Mouse (Mus musculus) embryo, embryonic 11.5 days (tissue): ENCODE data around the gene Dpm2.

ENCODE experiments used
- DNase-seq: peaks from one replicate; pipeline ENCODE4 v3.0.0-alpha.2; 2012; ENCODE audit warnings: low read depth, low spot score

The Dpm2 gene

DNA sequence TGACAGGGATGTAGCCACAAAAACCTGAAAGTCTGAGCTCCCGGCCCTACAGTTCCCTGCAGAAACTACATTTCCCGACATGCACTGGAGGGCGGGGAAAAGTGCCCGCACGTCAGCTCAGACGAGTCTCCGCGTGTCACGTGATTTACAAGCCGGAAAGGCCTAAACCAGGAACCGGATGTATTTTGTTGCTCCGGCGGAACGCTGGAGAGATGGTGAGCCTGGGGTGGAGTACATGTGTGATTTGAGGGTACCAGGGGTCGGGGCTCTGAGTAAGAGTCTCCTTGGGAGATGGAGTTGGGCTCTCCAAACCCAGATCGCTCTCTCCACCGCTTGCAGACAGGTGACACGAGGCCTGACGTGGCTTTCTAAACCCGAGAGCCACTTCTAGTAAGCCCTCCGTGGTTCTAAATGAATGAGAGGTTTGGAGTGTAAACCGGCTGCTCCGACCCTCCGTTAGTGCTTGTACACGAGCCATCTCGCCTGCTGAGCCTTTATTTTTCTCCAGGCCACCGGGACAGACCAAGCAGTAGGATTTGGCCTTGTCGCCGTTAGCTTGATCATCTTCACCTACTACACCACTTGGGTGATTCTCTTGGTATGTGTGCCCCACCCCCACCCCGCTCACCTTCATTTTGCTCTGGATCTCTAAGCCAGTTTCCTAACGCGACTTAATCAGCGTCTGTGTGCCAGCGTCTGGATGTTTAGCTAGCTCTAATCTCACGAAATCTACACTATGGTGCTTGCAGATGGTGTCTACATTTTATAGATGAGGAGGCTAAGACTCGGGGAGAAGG, at the start of gene Dpm2:
Gene Dpm2, plus strand, starts transcription at position 161 of the 797 bp plus-strand sequence.
- peak; percentile 85 for DNase-seq

DNA sequence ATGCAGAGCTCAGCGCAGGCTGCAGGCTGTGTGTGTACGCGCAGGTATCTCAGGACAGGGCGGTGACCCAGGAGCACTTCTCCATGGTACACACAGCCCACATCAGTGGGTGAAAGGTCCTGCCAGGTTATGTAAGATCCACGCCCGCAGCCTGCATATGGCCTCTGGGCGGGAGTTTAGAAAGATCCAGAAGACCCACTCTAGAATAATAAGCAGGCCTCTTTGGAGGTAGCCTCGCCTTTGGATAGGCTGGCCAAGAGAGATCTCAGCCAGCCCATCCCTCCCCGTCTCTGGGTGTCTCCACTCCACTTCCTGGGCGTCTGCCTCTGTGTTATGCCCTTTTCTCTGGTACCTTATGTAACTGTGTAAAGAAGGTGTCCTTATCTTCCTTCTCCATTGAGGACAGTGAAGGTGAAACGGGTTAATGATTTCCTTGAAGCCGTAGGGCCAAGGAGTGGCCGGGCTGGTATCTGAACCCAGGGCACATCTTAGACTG, 46.1 kb upstream of the Dpm2 start:
- DNase-seq, result no peak

DNA sequence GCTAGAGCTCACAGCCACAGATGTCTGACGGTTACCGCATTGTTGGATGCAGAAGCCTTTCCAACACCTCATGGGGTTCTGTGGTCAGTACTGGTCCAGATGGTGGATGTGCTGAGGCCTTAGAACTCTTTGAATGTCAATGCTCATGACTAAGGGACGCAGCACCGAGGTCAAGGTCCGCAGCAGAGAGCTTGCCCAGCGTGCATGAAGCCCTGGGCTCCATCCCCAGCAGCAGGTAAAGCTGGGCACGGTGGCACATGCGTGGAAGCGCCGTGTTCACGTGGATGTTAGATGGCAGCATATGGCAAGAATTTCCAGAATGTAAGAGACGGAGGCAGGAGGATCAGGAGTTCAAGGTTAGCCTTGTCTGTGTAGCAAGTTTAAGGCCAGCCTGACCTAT, 44.8 kb upstream of the Dpm2 start:
- no peak for DNase-seq

DNA sequence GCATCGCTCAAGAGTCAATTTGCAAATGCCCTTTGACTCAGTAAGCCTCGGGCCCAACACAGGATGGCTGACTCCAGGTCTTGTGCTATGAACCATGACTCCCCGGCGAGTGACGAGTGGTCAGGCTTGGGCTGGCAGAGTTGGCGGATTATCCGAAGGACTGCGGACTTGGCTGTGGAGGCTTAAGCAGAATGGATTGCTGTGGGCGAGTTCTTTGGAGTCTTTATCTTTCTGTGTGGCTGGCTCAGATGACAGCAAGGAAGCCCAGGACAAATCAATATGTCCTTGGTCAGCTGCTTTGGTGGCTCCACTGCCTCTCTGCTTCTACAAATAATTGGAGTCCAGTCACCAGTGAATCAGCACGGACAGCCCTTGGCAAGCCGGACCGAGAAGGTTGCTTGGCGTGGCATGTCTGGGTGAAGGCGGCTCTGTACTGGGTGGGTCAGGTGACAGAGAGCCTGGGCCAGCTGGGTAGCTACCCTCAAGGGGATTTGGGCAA, 43.1 kb upstream of the Dpm2 start:
- DNase-seq, result no peak

DNA sequence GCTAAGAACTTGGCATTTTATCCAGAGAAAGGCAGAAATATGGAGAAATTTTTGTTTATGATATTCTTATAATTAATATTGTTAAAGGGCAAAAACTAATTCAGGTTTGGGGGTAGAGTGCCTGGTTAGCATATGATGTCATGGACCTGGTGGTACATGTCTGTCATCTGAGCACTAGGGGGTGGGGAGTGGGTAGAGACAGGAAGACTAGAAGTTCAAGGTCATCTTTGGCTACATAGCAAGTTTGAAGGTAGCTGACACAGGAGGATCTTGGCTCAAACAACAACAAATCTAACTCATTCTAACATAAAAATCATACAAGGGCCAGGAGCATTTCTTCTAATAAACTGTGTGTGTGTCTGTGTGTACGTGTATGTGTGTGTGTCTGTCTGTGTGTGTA, 42.3 kb upstream of the Dpm2 start:
- no peak for DNase-seq

DNA sequence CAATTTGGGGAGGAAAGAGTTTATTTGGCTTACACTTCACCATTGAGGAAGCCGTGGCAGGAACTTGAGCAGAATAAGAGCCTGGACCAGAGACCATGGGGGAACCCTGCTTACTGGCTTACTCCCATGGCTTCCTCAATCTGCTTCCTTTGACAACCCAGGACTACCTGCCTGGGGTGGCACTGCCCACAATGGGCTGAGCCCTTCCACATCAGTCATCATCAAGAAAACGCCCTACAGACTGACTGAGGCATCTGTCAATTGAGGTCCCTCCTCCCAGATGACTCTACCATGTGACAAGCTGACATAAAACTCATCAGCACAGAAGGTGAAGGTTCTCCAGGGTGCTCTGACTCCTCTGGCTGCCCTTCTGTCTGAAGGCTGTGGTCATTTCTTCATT, 40.2 kb upstream of the Dpm2 start:
- no peak for DNase-seq

DNA sequence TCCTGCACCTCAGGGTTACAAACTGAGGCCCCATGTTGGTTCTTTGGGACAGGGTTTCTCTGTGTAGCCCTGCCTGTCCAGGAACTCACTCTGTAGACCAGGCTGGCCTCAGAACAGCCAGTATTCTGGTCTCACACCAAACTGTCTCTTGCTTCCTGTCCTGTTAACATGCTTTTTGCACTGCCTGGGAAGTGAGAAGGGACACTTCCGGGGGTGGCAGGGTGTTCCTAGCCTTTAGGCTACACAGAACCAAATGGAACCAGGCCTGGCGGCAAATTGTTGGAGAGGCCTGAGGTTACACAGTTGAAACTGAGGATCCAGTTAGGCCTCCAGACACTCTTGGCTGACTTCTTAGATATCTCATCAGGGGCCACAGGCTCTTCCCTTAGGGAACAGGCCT, 37.5 kb upstream of the Dpm2 start:
- DNase-seq, result no peak

DNA sequence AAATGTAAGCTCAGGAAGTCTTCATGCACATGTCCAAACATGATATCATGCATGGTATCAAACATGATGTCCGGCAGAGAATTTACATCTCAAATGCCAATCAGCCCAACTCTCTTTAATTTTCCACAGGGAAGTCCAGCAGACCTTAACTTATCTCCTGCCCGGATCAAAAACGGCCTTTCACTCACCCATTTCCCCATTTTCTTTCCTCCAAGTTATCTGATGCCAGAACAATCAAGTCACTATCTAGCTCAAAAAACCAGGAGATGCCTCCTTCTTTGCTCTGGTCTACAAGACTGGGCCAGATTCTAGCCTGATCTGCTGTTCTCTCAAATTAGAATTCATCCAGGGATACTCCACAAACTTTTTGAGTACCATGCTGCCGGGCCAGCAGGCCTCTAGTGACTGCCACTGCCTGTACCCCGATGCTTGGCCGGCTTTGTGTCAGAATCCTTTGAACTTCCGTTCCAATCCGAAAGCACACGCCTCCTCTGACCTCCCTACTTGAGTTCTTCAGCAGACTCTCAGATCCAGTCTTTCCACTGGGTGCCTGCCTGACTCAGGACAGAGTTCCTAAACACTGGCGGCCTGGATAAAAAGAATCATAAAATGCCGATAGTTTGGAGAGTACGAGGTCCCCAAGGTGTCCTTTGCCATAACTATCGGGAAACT, 36.5 kb upstream of the Dpm2 start:
- peak; percentile 45 for DNase-seq

DNA sequence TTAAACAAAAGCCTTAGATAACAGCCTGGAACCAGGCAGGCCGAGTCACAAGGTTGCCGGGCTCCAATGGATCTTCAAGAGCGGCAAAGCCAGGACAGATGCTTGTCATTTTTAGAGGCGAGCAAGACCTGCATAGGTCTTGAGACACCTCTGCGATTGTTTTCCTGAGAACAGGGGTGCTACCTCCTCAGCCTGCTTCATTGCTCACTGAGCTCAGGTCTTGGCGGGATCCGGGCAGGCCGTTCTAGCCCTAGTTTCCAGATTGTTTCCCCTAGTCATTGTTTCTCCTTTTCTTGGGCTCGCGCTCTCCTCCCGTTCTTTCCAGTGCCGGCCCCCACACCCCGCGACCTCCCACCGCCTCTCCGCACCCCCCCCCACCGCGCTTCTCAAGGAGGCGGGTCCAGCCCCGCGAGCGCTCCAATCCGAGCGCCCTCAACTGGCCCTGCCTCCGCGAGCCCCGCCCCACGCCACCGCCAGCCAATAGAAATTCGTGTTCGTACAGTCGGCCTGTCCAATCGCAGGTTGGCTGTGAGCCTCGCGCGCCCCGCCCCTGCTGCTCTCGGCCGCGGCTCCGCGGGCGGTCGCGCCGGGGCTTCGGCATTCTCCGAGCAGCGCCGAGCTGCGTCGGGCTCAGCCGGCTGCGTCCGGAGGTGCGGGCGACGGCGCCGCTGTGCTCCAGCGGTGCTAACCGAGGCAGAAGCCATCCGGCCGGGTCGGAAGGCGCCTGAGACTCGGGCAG, 35.8 kb upstream of the Dpm2 start, which contains the start of gene Fam102a:
Gene Fam102a, plus strand, starts transcription at position 600 of the 739 bp plus-strand sequence.
- DNase-seq, result peak; percentile 93

DNA sequence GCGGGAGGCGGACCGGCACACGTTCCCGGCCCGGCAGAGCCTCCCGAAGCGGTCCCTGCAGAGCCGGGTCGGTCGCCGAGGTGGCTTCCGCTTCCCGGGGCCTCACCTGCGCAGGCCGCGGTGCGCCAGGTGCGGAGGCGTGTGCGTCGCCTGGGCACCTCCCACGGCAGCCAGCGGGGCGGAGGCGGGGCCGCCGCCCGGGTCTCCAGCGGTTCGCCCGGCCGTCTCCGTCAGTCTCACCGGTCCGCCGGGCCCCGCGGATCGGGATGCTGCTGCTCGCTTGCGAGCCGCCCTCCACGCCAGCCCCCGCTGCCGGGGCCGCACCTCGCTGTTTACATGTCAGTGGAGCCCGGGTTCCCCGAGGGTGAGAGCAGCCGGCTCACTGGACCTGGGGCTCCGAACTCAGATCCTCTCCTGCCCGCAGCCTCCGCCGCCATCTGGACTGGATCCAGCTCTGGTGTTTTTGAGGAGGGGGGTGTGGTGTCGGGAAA, 35.1 kb upstream of the Dpm2 start:
- no peak for DNase-seq

DNA sequence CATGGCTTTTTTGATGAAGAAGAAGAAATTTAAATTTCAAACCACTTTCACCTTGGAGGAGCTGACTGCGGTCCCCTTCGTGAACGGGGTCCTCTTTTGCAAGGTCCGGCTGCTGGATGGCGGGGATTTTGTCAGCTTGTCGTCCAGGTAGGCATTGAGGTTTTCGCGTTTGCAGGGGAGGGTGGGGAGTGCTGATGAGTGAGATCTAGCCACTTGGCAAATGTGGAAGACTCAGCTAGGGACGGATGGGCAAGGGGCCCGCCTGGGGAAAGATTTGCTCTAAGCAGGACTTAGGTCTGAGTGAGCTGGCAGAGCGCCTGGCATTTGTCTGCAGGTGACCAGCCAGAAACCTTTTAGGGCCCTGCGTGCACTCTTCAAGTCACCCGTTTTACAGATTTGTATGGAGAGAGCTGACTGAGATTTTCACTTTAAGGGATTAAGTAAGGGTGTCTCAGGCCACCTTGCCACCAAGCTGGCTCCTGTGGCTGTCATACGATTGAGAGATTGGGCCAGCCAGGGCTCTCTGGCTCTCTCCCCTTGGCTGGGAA, 34.5 kb upstream of the Dpm2 start:
- no peak for DNase-seq

DNA sequence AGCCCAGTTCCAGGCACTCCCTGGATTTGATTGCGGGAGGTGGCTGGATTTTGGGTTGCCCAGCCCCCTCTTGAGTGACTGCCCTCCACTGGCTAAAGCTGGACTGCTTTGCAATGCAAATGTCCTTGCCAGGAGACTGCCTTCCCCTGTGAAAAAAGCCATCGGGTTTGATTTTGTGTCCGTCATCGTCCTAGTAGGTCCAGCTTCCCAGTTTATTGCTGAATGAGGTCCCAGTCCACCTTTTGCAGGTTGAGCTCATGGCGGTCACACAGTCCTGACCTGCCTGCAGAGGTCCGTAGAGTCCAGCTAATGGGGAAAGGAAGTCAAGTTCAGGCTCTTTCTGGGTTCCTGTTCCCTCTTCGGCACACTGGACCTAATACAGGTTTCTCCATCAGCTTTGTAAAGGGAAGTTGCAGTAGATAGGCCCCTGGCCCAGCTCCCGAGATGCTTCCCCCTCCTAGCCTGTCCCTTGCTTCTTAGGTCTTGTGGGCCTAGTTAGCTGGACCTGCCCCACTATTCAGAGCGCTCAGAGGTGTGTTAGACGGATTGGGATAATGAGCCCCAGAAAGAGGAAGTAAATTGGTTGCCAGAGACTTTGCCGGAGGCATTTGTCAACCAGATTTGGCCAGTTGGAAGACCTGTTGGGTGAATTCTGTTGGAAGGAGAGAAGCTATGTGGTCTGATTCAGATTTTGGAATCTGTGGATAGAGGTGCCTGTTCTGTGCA, 33.9 kb upstream of the Dpm2 start:
- DNase-seq, result no peak

DNA sequence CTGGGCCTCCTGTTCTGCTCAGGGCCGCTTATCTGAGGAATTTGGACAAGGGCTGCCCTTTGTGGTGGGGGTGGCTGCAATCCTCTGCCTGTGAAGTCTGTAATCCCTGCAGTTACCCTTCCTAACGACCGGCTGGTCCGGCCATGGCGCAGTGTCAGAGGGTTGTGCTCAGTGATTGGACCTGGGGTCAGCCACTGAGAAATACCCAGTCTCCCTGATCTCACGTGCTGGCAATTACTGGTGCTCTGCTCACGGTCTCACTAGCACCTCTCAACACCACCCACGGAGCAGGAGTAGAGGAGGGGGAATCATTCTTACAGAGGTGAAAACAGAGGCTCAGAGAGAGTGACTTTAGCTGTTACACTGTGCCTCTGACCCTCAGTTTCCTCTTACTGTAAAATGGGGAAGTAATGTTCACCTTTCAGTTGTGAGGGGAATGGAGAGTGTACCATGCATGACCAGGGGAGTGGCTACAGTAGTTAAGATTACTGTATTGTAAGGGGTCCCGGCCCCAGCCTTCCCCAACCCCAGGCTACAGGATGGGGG, 33.2 kb upstream of the Dpm2 start:
- no peak for DNase-seq

DNA sequence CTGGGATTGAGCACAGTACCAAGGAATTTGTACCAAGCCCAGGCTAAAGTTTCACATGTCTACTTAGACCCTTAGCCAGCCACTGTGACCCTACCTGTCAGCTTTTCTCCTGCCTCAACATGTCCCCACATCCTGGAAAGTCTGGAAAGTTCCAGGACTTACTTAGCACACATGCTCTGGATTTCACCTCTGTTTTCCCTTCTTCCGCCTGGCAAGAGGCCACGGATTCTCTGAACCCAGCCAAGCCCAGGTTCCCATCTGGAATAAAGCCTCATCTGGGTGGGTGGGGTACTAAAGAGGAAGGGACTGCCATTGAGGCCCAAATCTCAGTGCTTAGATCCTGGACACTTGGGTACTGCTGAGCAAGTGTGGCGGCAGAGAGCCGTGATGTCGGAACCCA, 32.7 kb upstream of the Dpm2 start:
- no peak for DNase-seq

DNA sequence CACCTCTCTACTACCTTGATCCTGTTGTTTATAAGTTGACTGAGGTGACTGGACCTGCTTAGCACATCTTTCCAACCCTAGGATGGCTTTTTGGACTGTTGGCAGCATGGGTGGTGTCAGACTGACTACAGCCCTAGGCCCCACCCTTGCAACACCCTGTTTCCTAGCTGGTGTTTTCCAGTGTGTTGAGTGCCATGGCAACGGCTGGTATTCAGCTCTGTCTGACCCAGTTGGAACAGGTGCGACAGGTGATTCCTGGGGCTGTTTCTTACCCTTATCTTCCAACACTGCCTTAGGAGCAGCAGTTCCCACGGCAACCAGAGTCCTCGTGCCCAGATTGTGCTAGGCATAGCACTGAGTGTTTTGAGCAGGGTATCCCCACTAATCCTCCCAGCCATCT, 32.2 kb upstream of the Dpm2 start:
- no peak for DNase-seq

DNA sequence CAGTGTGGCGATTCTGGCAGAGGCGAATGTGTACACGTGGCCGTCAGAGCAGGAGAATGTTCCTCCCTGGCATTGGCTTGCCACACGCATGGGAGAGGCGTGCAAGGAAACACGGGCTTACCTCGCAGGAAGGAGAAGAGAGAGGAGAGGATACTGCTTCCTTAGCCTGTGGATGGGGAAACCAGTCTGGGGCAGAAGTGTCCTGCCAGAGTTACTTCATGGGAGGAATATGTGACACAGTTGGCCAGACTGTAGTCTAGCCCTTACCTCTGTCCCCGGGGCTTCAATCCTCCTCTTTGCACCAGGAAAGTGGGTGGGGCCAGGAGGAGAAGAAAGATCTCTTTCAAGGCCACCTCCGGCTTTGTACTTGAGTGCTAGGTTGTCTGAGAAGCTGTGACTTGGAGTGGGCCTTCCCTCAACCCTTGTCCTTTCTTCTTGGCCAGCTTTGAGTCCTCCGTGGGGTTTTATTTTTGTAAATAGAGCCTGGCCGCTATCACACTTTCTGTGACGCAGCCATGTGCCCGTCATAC, 31.1 kb upstream of the Dpm2 start:
- DNase-seq, result no peak

DNA sequence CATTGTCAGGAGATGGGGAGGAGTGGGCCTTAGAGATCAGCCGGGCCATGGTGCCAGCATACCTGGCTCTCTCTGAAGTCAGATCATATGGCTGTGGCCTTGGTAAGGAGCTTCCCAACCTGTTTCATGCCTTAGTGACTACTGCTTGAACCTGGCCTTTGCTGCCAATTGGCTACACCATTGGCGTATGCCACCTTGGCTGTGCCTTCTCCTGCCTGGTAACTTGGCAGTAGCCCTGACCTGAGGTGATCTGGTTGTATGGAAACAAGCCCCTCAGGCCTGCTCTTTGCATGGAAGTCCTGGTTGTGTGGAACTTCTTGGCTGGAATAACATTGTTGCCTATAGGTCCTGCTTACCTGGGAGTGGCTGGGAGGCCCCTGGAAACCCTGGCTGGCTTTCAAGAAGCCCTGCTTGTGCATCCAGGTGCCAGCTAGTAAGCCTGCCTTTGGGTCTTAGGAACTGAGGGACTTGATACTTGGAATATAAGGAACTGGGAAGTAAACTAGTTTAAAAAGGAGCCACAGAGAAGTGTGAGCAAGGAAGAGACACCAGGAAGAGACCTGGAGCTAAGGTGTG, 29.2 kb upstream of the Dpm2 start:
- DNase-seq, result no peak

DNA sequence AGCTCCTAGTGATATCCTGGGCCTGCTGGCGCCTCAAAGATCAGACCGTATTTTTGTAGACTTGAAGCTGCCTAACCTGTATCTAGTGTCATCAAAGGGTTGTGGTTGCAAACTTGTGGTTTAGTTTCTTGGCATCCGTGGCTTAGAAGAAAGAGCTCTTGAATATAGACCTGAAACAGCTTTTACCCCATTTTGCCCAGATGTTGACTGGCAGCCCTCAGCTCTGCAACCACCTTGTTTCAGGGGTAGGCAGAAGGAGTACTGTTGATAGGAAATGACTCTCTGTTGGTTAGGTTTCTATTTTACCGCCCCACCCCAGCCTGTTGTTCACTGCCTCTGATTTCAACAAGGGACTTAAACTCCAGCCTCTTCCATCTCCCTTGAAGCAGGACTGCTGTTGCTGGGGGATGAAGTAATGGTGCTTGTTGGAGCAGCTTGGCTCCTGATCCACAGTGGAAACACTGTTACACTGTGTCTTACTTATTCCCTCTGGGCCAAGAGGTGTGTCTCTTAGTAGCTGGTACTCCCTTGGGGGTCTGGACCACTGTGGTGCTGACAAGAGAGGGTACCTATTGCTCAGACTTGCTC, 28.6 kb upstream of the Dpm2 start:
- no peak for DNase-seq

DNA sequence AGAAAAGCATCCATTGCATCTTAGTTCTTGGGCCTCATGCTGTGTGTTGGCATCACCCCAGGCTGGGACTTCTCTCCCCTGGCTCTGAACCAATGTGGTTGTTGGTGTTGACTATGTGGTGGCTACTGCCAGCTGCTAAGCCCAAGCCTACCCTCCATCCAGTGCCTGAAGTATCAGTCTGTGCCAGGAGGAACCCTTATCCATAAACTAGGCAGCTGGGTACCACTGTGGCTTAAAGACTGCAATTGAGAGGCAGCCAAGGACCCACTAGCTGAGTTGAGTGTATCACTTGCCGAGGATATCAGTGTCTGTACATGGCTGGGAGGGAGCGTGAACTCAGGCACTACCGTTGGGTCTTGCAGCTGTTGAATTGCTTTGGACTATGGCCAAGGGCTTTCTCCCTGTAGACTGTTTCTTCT, 27.6 kb upstream of the Dpm2 start:
- DNase-seq, result no peak

DNA sequence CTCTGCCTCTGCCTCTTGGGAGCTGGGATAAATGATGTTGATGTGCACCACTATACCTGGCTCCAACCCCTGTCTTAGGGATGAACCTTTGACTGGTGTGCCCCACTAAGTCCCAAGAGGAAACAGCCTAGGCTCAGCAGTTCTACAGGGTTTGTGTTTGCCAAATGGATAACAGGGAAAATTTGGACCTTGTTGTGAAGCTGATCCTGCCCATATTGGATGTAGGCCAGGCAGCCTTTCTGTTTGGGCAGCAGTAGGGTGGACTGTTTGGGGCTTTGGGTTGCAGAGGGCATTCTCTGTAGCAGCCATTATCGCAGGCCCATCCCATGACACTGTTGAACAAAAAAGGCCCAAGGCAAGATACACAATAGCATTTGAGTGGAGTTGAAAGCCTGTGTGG, 23.7 kb upstream of the Dpm2 start:
- no peak for DNase-seq
